Mouse (Mus musculus) E14TG2a.4 (cell line): ENCODE results near the gene Cracr2b.
A peak's percentile ranks its signal among the peaks of the same experiment; 100 is the strongest.

Experiments
- CTCF ChIP-seq: conservative IDR thresholded peaks from 2 replicates; pipeline ENCODE4 v1.5.1; 2014; ENCODE audit warnings: low read length
- NANOG ChIP-seq: IDR thresholded peaks from 2 replicates; pipeline ENCODE4 v1.6.1; 2014; ENCODE audit warnings: borderline replicate concordance, low read length, mixed read lengths
- POU5F1 ChIP-seq: IDR thresholded peaks from 2 replicates; pipeline ENCODE4 v1.6.1; 2014; ENCODE audit warnings: low read length, borderline replicate concordance

DNA sequence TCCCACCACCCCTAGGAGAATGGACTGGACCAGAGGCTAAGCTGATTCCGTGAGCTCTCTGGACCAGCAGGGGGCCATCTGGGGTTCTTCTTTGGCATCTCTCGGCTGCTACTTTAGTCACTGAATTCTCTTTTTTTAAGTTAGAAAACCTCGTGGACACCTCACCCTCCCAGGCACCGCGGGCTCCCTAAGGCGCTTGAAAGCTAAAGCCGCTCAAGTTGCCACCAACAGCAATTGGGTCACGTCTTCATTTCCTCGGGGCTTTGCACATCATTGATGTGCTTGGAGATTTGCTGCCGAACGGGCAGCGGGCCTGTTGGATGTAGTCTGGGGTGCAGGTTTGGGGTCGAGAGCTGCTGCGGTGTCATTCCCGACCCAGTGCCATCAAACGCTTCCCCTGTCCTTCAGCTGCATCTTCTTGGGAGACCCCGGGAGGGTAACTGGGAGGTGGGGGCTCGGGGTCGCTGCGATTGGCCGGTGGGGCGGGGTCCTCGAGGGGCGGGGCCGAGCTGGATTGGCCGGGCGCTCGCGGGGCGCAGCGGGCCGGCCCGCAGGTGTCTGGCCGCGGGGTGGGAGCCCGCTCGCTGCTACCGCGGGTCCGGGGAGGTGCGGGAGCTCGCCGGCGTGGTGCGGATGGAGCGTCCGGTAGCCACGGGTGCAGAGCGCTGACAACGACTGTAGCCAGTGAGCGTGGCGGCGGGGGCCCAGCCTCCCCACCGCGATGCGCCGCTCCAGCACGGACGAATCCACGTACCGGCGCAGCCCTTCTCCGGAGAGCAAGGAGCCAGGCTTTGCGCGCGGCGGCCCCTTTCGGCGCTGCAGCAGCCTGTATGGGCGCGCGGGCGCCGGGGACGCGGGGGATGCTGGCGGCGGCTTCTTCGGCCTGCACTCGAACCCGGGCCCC is 20.9 kb downstream of the Cracr2b start:
- TF ChIP-seq CTCF, result 0 out of 2 replicates have a peak, but pooled peaks have one; percentile 13
- TF ChIP-seq POU5F1, result no peak
- no peak for TF ChIP-seq NANOG
